Mouse (Mus musculus) midbrain, embryonic 12.5 days (tissue): Measurements from ENCODE around the gene Trmt1. TPM values are rescaled to one million over a fixed set of nuclear protein-coding genes. Genes with fewer than 3 reads are reported as not detected.

ENCODE experiments used
- ATAC-seq: fragments of 200-750 bp; cut with Nextera tagmentation; 2 replicates; pipeline ENCODE4 v1.8.0; 2017; ENCODE audit warnings: low read depth, moderate TSS enrichment, moderate library complexity; ENCODE audit not compliant: low FRiP score
- H3K27ac ChIP-seq: fragments of 300-500 bp; sonication (generic); replicated peaks from 2 replicates; pipeline ENCODE4 v1.5.1; 2016; ENCODE audit warnings: mild to moderate bottlenecking
- H3K27me3 ChIP-seq: fragments of 300-500 bp; sonication (generic); 2 replicates; pipeline ENCODE4 v1.6.1; 2016; ENCODE audit warnings: mild to moderate bottlenecking
- H3K36me3 ChIP-seq: fragments of 300-500 bp; sonication (generic); 2 replicates; pipeline ENCODE4 v1.6.1; 2016
- H3K4me1 ChIP-seq: fragments of 300-500 bp; sonication (generic); 2 replicates; pipeline ENCODE4 v1.6.1; 2016
- H3K4me2 ChIP-seq: fragments of 300-500 bp; sonication (generic); replicated peaks from 2 replicates; pipeline ENCODE4 v1.6.1; 2016; ENCODE audit warnings: mild to moderate bottlenecking, moderate library complexity
- H3K4me3 ChIP-seq: fragments of 300-500 bp; sonication (generic); 2 replicates; pipeline ENCODE4 v1.5.1; 2016; ENCODE audit warnings: mild to moderate bottlenecking
- H3K9ac ChIP-seq: fragments of 300-500 bp; sonication (generic); replicated peaks from 2 replicates; pipeline ENCODE4 v1.6.1; 2016; ENCODE audit warnings: mild to moderate bottlenecking, moderate library complexity
- H3K9me3 ChIP-seq: fragments of 300-500 bp; sonication (generic); 2 replicates; pipeline ENCODE4 v1.6.1; 2016; ENCODE audit warnings: mild to moderate bottlenecking
- WGBS: fragments of 180-500 bp; shearing (Covaris S2); methylation state at CpG from one replicate; pipeline ENCODE4 v1.1.7; 2016; 5-methylcytosine and 5-hydroxymethylcytosine counted together
- polyA plus RNA-seq: library from polyadenylated mRNA; unstranded; fragments of >200 nt; fragmentation: Nextera tagmentation; extraction: Ambion mirVana; gene quantifications from 2 replicates; pipeline ENCODE4 v1.2.1, GENCODE M21; 2016

Gene Trmt1
- polyA plus RNA-seq, 1 experiment from 2014 or later = 58.8 TPM

DNA sequence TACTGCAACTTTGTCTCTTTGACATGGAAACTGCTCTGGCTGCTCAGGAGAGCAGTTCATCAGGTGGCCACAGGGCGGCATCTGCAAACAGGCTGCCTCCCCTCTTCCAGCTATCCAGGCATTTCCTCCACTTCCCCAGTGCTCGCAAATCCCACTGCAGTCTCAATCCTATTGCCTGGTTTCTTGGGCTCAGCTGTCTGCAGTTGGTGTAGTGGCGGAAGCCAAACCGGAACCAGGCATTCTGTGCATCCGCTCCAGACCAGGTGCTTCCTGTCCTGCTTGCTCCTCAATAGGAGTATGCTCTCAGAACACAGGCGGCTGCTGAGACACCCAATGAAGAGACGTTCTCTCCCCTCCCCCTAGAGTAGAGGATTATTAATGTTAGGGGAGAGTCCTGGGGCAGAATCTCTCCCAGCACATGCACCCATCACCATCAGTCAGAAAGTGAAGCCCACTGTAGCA lies 13.8 kb downstream of the Trmt1 start:
- Histone ChIP-seq H3K36me3 (peaks cover 37% of the 10 kb centered on the region), H3K4me1 (peaks cover 17% of the 10 kb centered on the region), H3K4me3 (no peak overlapping the region), H3K27ac (0 out of 2 replicates have a peak overlapping the region, but pooled peaks have one; percentile 1), H3K9me3 (no peaks in the 10 kb centered on the region), H3K9ac (no peak overlapping the region), H3K27me3 (peaks cover 50% of the 10 kb centered on the region), H3K4me2 (no peak overlapping the region)
- ATAC-seq = no peak
- WGBS = 64% methylated on average over 7 of the region's 7 CpGs

DNA sequence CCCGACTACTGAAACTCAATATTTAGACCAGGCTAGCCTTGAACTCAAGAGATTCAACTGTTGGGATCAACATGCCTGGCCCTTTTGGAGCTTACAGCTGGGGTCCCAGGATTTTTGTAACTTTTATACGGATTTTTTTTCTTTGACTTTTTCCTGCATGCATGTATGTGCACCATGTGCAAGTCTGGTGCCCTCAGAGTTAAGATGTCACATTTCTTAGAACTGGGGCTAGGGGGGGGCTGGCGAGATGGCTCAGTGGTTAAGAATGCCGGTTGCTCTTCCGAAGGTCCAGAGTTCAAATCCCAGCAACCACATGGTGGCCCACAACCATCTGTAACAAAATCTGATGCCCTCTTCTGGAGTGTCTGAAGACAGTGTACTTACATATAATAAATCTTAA lies 14.4 kb downstream of the Trmt1 start:
- Histone ChIP-seq H3K9me3 (no peaks in the 10 kb centered on the region), H3K4me1 (peaks cover 23% of the 10 kb centered on the region), H3K27ac (no peak overlapping the region), H3K36me3 (peaks cover 31% of the 10 kb centered on the region), H3K27me3 (peaks cover 57% of the 10 kb centered on the region), H3K4me3 (no peak overlapping the region), H3K9ac (no peak overlapping the region), H3K4me2 (no peak overlapping the region)
- WGBS = 86% methylated on average over 5 of the region's 5 CpGs
- ATAC-seq = no peak

DNA sequence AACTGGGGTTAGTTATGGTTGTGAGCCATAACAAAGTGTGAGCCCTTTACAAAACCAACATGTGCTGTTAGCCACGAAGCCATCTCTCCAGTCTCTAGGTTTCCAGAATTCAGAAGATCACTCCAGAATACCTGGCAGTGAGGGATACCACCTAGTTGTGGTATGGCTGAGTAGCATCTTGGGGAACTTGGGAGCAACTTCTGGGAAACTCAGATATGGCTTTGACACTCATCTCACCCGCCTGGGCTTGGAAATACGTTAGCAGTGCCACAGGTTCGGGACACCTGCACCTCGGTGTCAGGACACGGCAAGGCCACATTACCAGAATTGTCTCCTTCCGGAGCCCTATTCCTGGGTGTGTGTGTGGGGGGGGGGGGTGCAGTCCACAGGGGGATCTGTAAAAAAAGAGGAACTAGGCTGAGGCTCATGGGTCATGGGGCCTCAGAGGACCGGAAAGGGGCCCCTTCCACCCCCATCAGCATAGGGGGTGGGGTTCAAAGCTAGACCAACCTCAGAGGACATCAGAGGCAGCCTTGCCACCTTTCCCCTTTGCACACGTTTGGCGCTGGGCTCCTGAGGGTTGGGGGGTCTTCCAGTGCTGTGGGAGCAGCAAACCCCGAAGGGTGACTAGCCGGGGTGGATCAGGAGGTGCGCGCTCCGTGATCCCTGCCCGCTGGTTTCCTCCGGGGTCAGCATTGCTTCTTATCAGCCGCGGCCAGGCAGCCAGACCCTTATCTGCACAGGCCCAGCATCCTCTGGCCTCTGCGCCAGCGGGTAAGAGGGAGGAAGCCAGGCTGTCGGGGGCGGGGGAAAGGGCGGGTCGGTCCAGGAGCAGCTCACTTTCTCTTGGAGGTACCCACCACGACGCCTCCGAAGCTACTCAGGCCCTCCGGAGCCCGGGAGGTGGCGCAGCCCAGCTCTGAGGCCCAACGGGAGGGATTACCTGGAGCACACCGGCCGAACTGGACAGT lies 15.1 kb downstream of the Trmt1 start, which contains the start of gene Lyl1:
Gene Lyl1 (plus strand): TSS at position 517 of the 971 bp plus-strand sequence.
- no peak within 1 kb of the TSS for H3K4me3 ChIP-seq
- peaks cover 26% of the 10 kb centered on the region for H3K4me1 ChIP-seq
- peaks cover 31% of the 10 kb centered on the region for H3K36me3 ChIP-seq
- H3K27ac ChIP-seq = peak within 1 kb of the TSS; percentile 56
- 11% methylated on average over 34 of the region's 34 CpGs for WGBS
- no peaks in the 10 kb centered on the region for H3K9me3 ChIP-seq
- no peak; the same call in 1 of the 2 replicates for ATAC-seq
- no peak within 1 kb of the TSS for H3K9ac ChIP-seq
- H3K4me2 ChIP-seq = 0 out of 2 replicates have a peak within 1 kb of the TSS, but pooled peaks have one; percentile 6
- H3K27me3 ChIP-seq = peaks cover 60% of the 10 kb centered on the region

DNA sequence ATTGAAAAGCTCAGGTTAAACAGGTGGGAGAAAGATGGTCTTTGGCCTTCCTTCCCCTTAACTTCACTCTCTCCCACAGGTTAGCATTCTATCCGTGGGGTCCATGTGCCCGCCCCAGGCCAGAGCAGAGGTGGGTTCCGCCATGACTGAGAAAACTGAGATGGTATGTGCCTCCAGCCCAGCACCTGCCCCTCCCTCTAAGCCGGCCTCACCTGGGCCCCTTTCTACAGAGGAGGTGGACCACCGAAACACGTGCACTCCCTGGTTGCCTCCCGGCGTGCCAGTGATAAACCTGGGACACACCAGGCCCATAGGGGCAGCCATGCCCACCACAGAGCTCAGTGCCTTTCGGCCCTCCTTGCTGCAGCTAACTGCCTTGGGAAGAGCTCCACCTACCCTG lies 16.5 kb downstream of the Trmt1 start:
- Histone ChIP-seq H3K9ac (no peak overlapping the region), H3K9me3 (no peaks in the 10 kb centered on the region), H3K36me3 (peaks cover 18% of the 10 kb centered on the region), H3K27ac (no peak overlapping the region), H3K4me3 (0 out of 2 replicates have a peak overlapping the region, but pooled peaks have one; percentile 1), H3K4me2 (0 out of 2 replicates have a peak overlapping the region, but pooled peaks have one; percentile 4), H3K27me3 (peaks cover 73% of the 10 kb centered on the region), H3K4me1 (peaks cover 37% of the 10 kb centered on the region)
- 70% methylated on average over 9 of the region's 9 CpGs for WGBS
- ATAC-seq = no peak

DNA sequence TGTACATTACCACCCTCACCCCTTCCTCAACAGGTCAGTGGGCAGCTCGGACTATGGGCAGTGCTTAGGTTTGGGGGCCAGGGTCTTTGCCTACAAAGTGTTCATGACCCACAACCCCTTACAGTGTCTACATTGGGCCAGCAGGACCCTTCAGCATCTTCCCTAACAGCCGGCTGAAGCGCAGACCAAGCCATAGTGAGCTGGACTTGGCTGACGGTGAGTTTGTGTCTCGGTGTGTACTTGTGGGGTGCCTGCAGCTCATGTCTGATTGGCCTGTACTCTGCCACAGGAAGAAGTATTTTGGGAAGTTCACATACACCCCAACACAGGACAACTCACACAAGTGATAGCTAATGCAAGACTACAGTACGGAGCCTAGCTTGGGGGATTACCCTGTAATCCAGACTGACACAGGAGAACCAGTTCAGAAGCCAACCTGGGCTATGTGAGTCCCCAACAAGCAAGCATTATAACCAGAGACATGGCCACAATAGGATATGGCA lies 16.9 kb downstream of the Trmt1 start:
- Histone ChIP-seq H3K4me3 (0 out of 2 replicates have a peak overlapping the region, but pooled peaks have one; percentile 1), H3K27ac (no peak overlapping the region), H3K9ac (no peak overlapping the region), H3K36me3 (peaks cover 13% of the 10 kb centered on the region), H3K27me3 (peaks cover 78% of the 10 kb centered on the region), H3K4me2 (0 out of 2 replicates have a peak overlapping the region, but pooled peaks have one; percentile 30), H3K9me3 (no peaks in the 10 kb centered on the region), H3K4me1 (peaks cover 42% of the 10 kb centered on the region)
- no peak for ATAC-seq
- 77% methylated on average over 6 of the region's 6 CpGs for WGBS

DNA sequence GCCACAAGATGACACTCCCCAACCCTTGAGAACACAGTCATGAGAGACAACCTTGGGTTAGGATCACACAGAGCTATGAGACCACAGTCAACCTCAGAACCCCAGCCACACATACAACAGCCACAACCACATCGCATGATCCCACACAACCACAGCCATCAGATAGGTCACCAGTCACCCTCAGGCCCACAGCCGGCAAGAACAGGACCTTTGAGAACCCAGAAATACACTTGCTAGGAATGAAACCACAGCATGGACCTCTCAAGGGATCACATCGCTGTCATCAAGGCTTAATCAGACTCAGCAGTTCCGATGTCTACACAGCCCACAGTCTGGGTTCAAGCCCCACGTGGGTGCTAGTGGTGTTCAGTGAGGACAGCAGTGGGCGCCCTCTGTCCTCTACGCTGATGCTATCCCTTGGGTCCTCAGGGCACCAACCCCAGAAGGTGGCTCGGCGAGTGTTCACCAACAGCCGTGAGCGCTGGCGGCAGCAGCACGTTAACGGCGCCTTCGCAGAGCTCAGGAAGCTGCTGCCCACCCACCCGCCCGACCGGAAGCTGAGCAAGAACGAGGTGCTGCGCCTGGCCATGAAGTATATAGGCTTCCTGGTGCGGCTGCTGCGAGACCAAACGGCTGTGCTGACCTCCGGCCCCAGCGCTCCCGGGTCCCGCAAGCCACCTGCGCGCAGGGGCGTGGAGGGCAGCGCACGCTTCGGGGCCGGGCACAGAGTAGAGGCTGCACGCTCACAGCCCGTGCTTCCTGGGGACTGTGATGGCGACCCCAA lies 17.6 kb downstream of the Trmt1 start:
- H3K27me3 ChIP-seq = peaks cover 84% of the 10 kb centered on the region
- no peaks in the 10 kb centered on the region for H3K9me3 ChIP-seq
- H3K9ac ChIP-seq = no peak overlapping the region; the same call in 1 of the 2 replicates
- peak overlapping the region; percentile 23 for H3K4me3 ChIP-seq
- 7% methylated on average over 38 of the region's 38 CpGs for WGBS
- ATAC-seq = no peak
- no peak overlapping the region for H3K27ac ChIP-seq
- peak overlapping the region; percentile 30 for H3K4me2 ChIP-seq
- peaks cover 8% of the 10 kb centered on the region for H3K36me3 ChIP-seq
- H3K4me1 ChIP-seq = peaks cover 48% of the 10 kb centered on the region

DNA sequence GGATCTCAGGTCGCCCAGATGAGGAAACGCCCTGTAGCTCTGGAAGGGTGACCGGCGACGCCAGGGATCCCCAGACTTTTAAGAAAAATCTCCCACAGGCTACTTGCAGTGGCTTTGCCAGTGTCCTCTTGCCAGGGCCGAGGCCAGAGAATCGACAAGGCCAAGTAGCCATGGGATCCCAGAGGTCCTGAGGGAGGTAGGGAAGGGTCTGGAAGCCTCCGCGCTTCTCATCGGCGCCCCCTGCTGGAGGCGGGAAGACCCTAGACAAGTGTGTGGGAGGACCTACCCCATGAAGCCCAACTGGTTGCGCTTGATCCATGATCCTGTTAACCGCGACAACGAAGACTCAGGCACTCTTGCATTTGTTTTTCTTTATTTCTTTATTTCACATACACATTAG lies 18.2 kb downstream of the Trmt1 start:
- H3K4me1 ChIP-seq = peaks cover 55% of the 10 kb centered on the region
- 2% methylated on average over 16 of the region's 16 CpGs for whole genome bisulfite sequencing
- no peak overlapping the region for H3K27ac ChIP-seq
- ATAC-seq = peak; percentile 52; the same call in 1 of the 2 replicates
- H3K9ac ChIP-seq = no peak overlapping the region; the same call in 1 of the 2 replicates
- H3K9me3 ChIP-seq = no peaks in the 10 kb centered on the region
- H3K36me3 ChIP-seq = peaks cover under 1% of the 10 kb centered on the region; the same call in 1 of the 2 replicates
- H3K4me3 ChIP-seq = peak overlapping the region; percentile 23; the same call in 1 of the 2 replicates
- H3K4me2 ChIP-seq = peak overlapping the region; percentile 30
- H3K27me3 ChIP-seq = peaks cover 91% of the 10 kb centered on the region

DNA sequence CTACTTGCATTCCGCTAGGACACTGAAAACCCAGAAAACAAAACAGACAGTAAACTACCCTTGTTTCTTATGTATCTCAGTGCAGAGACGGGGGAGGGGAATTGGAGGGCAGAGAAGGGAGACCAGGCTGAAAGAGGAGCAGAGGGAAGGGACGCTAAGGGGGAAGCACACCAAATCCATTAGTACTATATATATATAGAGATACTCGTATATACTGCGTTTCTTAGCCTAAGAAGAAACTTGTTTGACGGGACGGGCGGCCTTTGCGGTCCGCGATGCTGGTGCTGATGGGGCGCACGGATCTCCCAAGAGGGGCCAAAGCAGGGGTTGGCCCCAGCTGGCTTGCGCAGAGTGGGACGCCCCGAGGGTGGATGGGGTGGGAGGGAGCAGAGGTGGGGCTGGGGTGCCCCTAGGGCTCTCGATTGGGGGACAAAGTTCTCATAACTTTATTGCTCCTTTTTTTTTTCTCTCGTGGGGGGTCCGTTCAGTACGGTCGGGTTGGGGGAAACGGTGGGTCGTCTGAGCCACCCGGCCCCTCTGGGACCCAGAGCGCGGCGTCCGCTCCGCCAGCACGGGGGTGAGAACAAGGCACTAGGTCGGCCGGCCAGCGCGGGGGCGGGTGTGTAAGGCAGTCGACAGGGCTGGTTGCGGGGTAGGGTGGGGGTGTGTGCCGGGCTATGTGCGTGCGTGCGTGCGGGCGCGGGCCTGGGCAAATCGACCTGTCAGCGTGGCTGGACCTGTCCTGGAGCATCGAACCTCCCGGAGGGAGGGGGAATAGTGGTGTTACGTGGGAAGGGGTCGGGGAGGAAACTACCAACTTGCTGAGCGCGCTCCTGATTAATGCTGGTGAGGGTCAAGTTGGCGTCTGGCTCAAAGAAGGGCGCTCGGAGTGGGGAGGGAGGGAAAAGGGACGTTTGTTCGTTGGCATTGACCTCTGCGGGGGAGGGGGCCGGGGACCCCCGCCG lies 19.0 kb downstream of the Trmt1 start:
- Histone ChIP-seq H3K36me3 (no peaks in the 10 kb centered on the region), H3K4me1 (peaks cover 60% of the 10 kb centered on the region), H3K9me3 (no peaks in the 10 kb centered on the region), H3K4me3 (peak overlapping the region; percentile 31), H3K9ac (peak overlapping the region; percentile 31; the same call in 1 of the 2 replicates), H3K4me2 (peak overlapping the region; percentile 30), H3K27ac (peak overlapping the region; percentile 40; the same call in 1 of the 2 replicates), H3K27me3 (peaks cover 96% of the 10 kb centered on the region)
- no peak for ATAC-seq
- WGBS = 2% methylated on average over 56 of the region's 61 CpGs

DNA sequence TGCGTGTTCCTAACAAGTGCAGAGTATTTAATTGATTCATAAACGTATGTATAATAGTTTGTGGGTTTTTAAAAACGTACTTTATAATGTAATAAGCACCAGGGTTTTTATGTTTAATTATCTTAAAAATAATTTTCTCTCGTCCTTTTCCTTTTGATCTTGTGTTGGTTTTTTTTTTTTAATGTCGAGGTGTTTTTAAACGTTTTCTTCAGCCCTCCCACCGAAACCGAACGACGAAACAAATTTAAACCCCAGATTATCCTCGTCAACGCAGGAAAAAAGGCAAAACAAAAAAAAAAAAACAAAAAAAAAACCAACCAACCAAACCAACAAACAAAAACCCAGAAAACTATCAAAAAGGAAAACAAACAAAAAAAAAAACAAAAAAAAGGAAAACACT lies 19.9 kb downstream of the Trmt1 start:
- 0 out of 2 replicates have a peak overlapping the region, but pooled peaks have one; percentile 40 for H3K27ac ChIP-seq
- ATAC-seq = no peak
- peaks cover 64% of the 10 kb centered on the region for H3K4me1 ChIP-seq
- peak overlapping the region; percentile 31 for H3K4me3 ChIP-seq
- H3K36me3 ChIP-seq = no peaks in the 10 kb centered on the region
- no peak overlapping the region for H3K9ac ChIP-seq
- H3K27me3 ChIP-seq = peaks cover 94% of the 10 kb centered on the region
- under 1% methylated on average over 12 of the region's 12 CpGs for WGBS
- H3K9me3 ChIP-seq = no peaks in the 10 kb centered on the region
- peak overlapping the region; percentile 30 for H3K4me2 ChIP-seq

DNA sequence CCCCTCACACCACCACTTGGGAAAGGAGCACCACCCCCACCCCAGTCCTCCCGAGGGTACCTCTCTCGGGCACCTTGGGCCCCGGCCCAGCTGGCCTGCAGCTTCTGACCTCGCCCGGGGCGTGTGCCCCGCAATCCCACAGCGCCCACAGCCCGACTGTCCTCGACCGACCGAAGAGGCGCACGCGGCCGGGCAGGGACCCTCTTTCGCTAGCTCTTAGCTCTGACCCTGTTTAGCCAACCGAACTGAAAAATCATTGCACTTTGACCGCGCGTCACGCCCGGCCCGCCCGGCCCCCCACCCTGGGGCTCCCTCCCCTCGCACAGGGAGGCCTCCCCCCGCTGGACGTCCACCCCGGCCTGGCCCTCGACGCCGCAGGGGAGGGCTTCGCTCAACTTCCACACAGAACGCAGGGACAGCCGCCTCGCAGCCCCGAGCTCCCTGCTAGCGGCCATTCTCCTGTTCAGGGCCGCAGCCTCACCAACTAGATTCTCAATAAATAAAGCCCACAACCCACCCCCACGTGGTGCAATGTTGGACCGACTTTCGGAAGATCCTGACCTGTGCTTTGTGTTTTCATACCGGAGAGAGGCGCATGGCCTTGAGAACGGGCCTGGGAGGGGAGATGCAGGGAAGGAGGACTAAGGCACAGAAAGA lies 20.6 kb downstream of the Trmt1 start:
- Histone ChIP-seq H3K27me3 (peaks cover 93% of the 10 kb centered on the region), H3K4me3 (peak overlapping the region; percentile 29), H3K9ac (peak overlapping the region; percentile 32; the same call in 1 of the 2 replicates), H3K4me1 (peaks cover 65% of the 10 kb centered on the region), H3K27ac (peak overlapping the region; percentile 20), H3K9me3 (no peaks in the 10 kb centered on the region), H3K4me2 (peak overlapping the region; percentile 26), H3K36me3 (no peaks in the 10 kb centered on the region)
- no peak for ATAC-seq
- WGBS = 1% methylated on average over 45 of the region's 45 CpGs
